Mouse (Mus musculus): ENCODE results near the gene Itga2b. TPM values are rescaled to one million over a fixed set of nuclear protein-coding genes. Genes with fewer than 3 reads are reported as not detected.
A peak's percentile ranks its signal among the peaks of the same experiment; 100 is the strongest.

Itga2b gene
- polyA plus RNA-seq, 1 experiment = 4.5 TPM

DNA sequence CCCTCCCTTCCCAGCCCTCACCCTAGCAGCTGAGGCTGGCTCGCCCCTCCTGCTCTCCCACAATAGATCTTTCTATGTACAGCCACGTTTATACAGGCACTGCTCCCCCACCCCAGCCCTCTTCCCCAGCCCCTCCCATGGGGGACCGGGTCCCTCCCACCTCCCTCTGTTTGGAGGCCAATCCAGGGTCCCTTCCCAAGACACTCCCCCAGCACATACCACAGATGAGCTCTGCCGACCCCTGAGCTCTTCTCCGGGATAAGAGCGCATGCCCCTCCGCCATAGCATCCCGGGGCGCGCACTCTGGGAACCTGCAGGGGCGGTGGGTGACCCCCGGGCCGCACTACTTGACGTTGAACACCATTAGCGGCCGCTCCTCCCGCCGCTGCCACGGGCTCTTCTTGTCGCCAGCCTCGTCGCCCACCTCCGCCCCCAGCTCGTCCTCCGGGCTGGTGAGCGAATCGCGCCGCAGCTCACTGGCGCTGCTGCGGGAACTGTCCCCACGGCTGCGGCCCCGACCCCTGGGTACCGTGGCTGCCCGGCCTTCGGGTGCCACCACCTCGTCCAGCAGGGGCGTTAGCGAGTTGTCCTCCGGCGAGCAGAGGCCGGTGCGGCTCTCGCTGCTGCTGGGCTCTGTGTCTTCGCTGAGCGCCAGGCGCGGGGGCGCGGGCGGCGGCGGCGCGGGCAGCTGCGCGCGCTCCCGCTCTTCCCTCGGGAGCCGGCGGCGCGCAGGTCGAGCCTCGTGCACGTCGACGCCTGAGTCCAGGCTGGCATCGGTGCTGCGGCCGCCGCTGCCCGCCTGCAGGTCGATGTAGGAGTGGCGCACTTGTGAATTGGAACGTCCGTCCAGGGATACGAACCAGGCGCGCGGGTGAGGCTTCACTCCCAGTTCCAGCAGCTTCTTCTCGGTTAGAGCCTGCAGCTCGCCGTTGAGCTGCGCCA is 32.5 kb downstream of the Itga2b start:
- peak in 1 of 2 experiments; percentile 68 for DNase-seq (ENCODE audit: extremely low spot score in 1 of 2, low spot score in 1 of 2)

DNA sequence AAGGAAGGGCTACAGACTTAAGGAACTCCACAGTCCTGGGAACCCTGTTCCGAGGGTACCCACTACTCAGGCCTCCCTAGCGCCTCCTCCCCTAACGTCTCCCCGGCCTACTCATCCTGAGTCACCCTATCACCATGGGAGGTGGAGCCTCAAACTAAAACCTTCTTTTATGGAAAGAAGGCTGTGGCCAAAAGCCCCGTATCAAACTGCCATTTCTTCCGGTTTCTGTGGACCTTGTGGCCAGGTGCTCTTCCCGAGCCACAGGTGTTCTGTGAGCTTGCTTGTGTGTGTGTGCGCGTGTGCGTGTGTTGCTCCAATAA is 33.5 kb downstream of the Itga2b start:
- DNase-seq (ENCODE audit: extremely low spot score in 1 of 2, low spot score in 1 of 2) = no peak

DNA sequence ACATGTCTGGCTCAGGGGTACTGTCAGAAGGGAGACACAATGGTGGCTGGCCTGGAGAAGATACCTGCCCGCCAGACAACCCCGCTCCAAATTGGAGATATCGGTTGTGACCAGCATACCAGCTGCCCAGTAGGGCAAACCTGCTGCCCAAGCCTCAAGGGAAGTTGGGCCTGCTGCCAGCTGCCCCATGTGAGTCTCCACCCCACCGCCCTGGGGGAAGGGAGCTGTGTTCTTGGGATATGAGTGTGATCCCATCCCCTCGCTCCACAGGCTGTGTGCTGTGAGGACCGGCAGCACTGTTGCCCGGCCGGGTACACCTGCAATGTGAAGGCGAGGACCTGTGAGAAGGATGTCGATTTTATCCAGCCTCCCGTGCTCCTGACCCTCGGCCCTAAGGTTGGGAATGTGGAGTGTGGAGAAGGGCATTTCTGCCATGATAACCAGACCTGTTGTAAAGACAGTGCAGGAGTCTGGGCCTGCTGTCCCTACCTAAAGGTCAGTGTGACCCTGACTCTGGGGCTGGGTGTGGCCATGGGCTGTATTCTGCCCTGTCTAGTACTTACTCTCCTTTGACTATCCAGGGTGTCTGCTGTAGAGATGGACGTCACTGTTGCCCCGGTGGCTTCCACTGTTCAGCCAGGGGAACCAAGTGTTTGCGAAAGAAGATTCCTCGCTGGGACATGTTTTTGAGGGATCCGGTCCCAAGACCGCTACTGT is 34.0 kb downstream of the Itga2b start:
- DNase-seq (ENCODE audit: extremely low spot score in 1 of 2, low spot score in 1 of 2) = no peak

DNA sequence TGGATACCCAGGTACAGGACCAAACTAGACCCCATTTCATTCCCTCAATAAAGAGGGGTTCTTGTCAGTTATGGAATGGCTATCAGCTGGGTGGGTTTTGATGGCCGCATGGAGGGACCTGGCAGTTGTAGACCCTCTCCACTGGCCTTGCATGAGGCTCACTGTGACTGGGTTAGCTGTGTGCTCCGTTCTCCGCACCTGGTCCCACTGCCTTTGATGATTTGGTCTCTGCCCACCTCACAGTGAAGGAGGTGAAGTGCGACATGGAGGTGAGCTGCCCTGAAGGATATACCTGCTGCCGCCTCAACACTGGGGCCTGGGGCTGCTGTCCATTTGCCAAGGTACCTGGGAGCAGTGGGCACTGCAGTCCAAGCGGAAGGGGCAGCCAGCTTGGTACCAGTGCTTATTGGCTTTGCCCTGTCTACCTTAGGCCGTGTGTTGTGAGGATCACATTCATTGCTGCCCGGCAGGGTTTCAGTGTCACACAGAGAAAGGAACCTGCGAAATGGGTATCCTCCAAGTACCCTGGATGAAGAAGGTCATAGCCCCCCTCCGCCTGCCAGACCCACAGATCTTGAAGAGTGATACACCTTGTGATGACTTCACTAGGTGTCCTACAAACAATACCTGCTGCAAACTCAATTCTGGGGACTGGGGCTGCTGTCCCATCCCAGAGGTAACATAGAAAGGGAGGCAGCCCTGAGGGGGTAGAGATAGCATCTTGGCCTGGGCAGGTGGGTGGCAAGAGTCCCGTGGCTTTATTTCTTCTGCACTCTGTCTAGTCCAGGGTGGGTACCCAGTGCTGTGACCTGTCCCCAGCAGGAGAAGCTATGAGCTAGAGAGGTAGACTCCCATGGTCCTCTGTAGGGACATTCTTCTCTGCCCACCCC is 34.9 kb downstream of the Itga2b start:
- no peak for DNase-seq (ENCODE audit: extremely low spot score in 1 of 2, low spot score in 1 of 2)

DNA sequence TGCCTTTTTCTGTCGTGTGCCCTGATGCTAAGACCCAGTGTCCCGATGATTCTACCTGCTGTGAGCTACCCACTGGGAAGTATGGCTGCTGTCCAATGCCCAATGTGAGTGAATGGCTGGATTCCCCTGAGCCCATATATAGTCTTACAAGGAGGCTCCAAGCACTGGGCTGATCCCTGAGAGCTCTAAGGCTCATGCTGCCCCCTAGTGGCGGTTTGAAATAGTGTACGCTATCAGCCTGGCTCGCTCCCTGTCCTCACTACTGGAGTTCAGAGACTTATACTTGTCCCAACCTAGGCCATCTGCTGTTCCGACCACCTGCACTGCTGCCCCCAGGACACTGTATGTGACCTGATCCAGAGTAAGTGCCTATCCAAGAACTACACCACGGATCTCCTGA is 35.5 kb downstream of the Itga2b start:
- peak in 1 of 2 experiments; percentile 97 for DNase-seq (ENCODE audit: extremely low spot score in 1 of 2, low spot score in 1 of 2)

DNA sequence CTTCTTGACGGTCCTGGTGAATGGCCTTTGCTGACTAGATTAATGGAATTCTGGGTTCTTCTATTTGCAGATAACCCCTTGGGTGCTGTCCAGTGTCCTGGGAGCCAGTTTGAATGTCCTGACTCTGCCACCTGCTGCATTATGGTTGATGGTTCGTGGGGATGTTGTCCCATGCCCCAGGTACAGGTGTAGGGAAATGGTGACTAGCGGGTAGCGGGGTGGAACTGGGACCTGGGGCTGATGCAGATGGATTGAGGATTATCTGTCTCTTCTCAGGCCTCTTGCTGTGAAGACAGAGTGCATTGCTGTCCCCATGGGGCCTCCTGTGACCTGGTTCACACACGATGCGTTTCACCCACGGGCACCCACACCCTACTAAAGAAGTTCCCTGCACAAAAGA is 36.1 kb downstream of the Itga2b start:
- no peak for DNase-seq (ENCODE audit: extremely low spot score in 1 of 2, low spot score in 1 of 2)

DNA sequence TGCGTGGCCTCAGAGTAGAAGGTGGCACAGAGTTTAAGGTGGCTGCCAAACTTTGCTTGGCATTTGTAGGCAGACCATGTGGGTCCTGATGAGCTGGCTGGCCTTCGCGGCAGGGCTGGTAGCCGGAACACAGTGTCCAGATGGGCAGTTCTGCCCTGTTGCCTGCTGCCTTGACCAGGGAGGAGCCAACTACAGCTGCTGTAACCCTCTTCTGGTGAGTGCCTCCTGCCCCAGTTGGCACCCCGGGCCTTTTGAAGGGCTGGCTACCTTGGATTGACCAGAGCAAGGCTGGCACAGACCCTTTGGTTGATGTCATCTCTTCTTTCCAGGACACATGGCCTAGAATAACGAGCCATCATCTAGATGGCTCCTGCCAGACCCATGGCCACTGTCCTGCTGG is 37.0 kb downstream of the Itga2b start:
- no peak for DNase-seq (ENCODE audit: extremely low spot score in 1 of 2, low spot score in 1 of 2)

DNA sequence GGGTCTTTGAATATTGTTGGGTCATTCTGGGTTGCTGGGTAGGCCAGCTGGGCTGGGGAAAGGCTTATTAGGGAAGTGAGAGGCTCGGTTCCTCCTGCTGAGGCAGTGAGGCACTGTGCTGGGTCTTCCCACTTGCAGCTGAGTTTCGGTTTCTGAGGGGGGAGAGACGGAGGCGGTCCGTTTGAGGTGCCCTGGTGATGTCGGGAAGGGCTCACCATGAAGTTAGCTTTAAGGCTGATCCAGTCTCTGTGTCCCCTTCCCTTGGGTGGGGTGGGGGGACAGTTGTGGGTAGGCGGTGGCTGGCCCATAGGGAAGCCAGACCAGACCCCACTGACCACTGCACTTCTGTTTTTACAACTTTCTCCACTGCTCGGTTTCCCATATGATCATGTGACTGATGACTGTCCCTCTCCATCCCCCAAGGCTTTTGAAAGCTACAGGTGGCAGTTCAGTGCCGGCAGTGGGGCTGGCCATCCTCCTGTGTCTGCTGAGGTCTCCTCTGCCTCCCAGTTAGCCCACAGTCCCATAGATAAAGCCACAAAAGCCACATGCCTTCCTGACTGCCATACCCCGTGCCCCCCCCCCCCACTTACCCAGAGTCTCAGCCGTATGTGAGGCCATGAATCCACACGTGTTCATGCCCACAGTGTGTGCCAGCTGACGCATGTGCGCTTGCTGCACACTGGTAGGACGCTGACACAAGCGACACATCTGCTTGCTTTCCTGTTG is 37.6 kb downstream of the Itga2b start:
- DNase-seq (ENCODE audit: extremely low spot score in 1 of 2, low spot score in 1 of 2) = no peak

DNA sequence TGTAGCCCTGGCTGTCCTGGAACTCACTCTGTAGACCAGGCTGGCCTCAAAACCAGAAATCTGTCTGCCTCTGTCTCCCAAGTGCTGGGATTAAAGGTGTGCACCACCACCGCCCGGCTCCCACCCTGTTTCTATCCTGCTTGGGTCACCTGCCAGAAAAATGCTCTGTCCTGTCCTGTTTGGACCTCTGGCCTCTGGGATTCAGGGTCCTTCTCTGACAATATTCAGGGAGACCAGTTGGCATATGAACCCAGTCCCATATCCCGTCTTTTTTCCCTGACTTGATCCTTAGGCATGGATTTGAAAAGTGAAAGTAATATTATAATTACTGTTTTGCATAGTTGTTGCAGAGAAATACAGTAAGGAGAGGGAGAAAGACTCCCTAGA is 38.2 kb downstream of the Itga2b start:
- no peak for DNase-seq (ENCODE audit: extremely low spot score in 1 of 2, low spot score in 1 of 2)

DNA sequence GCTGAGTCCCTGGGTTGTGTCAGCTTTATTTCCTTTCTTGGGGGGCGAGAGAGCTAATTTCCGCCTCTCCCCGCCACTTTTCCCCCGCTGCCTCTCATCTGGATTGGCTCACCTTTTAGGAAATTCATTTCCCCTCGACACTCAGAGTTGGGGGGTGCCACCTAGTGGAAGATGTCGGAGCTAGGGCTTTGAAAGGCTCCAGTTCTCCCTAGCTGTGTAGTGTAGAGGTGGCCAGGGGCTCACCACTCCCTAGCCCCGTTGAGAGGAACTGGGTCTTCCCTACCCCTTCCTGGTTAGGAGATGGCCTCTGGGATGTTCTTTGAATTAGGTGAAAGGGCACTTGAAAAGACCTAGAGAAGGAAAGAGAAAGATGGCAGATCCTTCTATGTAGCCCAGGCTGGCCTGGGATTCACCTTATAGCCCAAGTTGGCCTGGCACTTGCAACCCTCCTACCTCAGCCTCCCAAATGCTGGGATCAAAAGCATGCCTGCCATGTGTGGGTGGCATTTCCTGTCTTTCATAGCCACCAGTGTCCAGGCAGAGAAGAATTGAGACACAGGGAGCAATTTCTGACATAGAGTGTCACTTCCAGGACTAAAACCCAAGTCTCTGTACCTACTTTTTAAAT is 38.8 kb downstream of the Itga2b start:
- DNase-seq (ENCODE audit: extremely low spot score in 1 of 2, low spot score in 1 of 2) = peak in 1 of 2 experiments; percentile 92

DNA sequence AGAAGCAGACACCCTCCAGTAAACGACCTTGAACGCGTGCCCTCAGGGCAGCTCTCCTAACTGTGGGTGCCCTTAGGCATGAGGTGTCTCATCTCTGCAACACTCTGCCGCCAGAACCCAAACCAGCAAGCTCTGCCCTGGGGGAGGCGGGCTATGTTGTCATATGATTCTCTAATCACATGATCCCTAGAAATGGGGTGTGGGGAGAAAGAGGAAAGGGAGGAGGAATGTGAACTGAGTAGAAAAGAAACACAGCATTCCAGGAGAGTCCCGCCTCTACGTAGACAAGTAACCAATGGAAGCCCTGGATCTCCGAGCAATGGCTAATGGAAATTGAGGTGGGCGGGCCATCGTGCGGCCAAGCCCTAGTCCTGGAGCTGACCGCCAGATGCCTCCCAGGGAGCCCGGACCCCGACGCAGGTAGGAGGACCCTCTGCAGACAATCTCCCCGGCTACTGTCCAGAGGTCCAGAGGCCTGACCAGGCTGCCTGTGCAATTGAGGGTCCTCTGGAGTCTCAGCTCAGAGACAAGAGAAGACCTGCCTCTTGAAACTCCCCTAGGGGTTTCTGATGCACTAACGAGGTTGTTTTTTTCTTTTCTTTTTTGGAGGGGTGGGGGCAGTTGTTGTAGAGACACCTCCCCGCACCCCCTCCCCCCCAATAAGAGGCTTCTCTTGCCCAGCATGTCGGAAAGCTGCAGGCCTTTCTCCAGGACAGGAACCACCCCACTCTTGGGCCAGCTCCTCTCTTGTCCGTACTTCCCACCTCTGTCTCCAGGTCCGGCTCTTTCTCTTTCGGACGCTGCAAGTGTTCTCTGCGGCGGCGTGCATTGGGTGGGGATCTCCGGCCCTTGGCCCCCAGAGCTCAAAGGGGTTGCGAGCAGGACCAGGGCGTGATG is 39.6 kb downstream of the Itga2b start, which contains the start of gene Grn:
Gene Grn (plus strand): TSS at position 195 of the 897 bp plus-strand sequence.
- DNase-seq (ENCODE audit: extremely low spot score in 1 of 2, low spot score in 1 of 2) = peak; percentile 96 to 97

DNA sequence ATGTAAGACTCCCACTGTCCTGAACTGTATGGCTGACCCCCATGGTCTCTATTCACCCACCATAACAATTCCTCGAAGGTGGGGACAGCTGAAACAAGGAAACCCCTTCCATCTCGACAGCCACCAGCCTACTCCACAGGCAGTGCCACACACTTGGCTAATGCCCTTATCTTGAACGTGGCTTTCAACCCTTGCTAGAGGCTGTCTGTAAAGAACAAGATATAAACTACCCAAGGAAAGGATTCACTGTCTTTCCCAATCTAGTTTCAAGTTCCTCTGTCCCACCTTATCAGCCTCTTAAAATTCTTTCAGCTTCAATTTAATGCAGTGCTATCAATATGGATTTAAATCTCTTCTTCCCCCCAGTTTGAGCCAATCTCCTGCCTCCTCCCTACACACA is 40.4 kb downstream of the Itga2b start:
- DNase-seq (ENCODE audit: extremely low spot score in 1 of 2, low spot score in 1 of 2) = no peak

DNA sequence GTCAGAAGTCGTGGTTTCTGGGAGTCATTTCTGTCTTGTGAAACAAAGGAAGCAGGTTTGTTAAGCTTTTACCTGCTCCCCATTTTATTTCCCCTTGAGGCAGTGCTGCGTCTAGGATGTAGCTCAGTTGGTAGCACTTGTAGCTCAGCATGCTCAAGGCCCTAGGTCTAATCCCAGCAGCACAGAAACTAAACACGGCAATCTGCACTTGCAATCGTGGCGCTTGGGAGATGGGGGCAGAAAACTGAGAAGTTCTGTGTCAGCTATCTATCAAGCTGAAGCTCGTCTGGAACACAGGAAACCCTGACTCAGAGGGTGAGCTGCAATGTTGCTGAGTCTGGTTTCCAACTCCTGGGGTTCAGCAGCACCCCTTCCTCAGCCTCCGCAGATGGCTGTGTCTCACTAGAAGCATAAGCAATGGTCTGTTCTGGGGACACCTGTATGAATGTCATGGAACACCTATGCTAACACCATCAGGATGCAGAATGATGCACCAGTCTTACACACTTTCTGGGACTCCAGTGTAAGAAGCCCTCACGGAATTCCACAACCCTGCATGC is 40.9 kb downstream of the Itga2b start:
- no peak for DNase-seq (ENCODE audit: extremely low spot score in 1 of 2, low spot score in 1 of 2)

DNA sequence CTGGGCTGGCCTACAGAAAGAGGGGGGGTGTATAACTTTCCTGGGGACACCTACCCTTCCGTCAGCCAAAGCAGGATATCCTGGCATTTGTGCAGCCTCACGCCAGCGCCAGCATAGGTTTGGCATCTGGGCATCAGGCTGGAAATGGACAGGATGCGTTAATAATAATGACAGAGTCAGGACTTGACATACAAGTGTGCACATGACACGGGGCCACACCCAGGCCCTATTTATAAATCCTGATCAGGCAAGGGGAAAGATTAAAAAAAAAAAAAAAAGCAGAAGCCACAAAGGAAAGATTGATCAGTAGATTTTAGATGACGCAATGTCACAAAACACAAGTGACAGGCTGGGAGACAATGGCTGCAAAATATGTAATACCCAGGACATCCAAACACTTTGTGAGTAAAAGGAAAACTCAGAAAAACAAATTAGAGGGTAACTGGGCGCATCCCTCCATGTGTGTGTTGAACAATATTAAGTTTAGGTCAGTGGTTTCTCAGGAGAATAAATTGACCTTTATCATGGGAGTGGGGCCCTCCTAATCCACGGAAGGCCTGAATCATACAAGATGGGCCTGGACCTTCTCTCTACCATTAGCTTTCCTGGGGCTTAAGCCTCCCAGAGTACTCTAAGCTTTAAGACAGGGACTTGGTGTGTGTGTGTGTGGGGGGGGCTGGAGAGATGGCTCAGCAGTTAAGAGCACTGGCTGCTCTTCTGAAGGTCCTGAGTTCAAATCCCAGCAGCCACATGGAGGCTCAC is 44.2 kb downstream of the Itga2b start:
- no peak for DNase-seq (ENCODE audit: extremely low spot score in 1 of 2, low spot score in 1 of 2)

DNA sequence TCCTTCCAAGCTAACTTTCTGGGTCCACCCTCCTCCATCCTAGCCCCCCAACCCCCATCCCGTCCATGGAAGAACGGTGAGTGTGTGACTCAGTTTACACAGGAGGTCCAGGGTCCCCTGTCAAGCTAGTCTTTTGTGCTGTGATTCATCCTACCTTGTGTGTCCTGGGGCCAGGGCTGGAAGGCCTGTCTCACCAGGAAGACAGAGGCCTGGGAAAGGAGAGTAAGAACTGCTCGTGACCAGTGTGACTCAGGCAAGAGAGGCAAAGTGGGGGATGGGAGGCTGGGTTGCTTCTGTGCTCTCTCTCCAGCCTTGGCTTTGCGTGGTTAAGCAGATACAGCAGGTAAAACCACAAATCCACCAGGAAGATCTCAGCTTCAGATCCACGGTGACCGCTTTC is 45.3 kb downstream of the Itga2b start:
- DNase-seq (ENCODE audit: extremely low spot score in 1 of 2, low spot score in 1 of 2) = no peak

DNA sequence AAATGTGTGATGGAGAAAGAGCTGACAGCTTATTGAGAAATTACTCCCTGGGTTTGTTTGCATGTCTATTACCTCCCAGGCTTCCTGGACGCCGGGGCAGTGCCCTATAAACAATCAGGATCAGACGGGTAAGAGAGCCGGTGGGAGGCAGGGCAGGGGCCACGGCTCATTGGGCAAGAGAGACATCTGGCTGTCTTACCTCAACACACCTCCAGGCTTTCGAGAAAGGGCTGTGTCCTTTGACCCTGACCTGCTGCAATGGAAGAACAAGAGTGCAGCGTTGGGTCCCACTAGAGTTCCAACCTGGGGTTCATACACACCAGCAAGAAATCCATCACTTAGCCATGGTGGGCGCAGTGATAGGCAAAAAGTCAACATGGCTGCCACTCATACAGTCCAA is 48.4 kb downstream of the Itga2b start:
- no peak for DNase-seq (ENCODE audit: extremely low spot score in 1 of 2, low spot score in 1 of 2)

DNA sequence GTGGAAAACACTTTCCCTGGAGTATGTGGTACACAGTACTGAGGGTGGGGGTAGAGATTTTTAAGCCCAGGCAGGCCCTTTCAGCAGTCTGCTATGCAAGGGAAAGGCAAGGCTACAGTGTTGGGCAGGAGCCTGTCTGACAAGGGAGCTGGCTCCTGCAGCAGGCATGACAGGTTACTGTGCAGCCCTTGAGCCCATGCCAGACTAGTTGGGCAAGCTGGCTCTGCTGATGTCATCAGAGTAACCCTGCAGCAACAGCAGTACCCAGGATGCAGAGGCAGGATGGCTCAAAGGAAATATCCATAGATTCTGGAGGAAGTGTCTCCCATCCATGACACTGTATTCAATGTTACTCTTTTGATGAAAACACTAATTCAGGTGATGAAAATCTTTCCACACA is 51.0 kb downstream of the Itga2b start:
- DNase-seq (ENCODE audit: extremely low spot score in 1 of 2, low spot score in 1 of 2) = no peak

DNA sequence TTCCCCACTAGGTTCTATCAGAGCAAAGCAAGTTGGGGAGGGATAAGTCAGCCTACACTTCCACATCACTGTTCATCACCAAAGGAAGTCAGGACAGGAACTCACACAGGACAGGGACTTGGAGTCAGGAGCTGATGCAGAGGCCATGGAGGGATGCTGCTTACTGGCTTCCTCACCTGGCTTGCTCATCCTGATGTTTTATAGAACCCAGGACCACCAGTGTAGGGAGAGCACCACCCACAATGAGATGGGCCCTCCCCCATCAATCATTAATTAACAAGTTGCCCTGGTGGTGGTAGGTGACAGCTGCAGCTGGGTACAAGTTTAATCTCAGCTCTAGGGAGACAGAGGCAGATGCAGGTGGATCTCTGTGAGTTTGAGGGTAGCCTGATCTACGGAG is 52.8 kb downstream of the Itga2b start:
- no peak for DNase-seq (ENCODE audit: extremely low spot score in 1 of 2, low spot score in 1 of 2)

Data from frontal cortex, adult 2 months (tissue).